Mouse (Mus musculus): ENCODE measurements around the gene Cnnm4. TPM values are rescaled to one million over a fixed set of nuclear protein-coding genes. Genes with fewer than 3 reads are reported as not detected.
A peak's percentile ranks its signal among the peaks of the same experiment; 100 is the strongest.

The Cnnm4 gene
- total and polyA plus RNA-seq, 2 experiments from 2014 or later: 10.0 to 18.5 TPM

GRCm38 (mm10) chr1:36552506-36552905 is 81.1 kb downstream of the Cnnm4 start:
- no peak overlapping the region for H3K4me2 ChIP-seq (ENCODE audit: low read depth, low read length)
- H3K4me1 ChIP-seq (ENCODE audit: insufficient read depth, low read length): peaks cover 21% of the 10 kb centered on the region
- H3K27me3 ChIP-seq (ENCODE audit: insufficient read depth, low read length): no peaks in the 10 kb centered on the region
- H3K27ac ChIP-seq: peak overlapping the region; percentile 41
- peaks cover 46% of the 10 kb centered on the region for H3K36me3 ChIP-seq (ENCODE audit: insufficient read depth, low read length)
- WGBS: 64% methylated on average over 16 of the region's 16 CpGs
- H3K9me3 ChIP-seq (ENCODE audit: low read length): no peaks in the 10 kb centered on the region
- H3K9ac ChIP-seq (replicated peaks; ENCODE audit: low read length): no peak overlapping the region
- DNase-seq (ENCODE audit: low spot score) (peak; percentile 49), ATAC-seq (no peak)
- TF ChIP-seq CTCF (IDR thresholded peaks at IDR 0.05; ENCODE audit: low read depth): no peak
- H3K4me3 ChIP-seq (ENCODE audit: low read length): no peak overlapping the region

- Histone ChIP-seq H3K4me3 (ENCODE audit: low read length) (peak overlapping the region; percentile 2; the same call in 1 of the 2 replicates), H3K9ac (replicated peaks; ENCODE audit: low read length) (peak overlapping the region; percentile 98; the same call in 1 of the 2 replicates), H3K9me3 (ENCODE audit: low read length) (no peaks in the 10 kb centered on the region), H3K27ac (peak overlapping the region; percentile 98; the same call in 1 of the 2 replicates), H3K4me1 (ENCODE audit: insufficient read depth, low read length) (peaks cover 23% of the 10 kb centered on the region), H3K4me2 (ENCODE audit: low read depth, low read length) (peak overlapping the region; percentile 73), H3K27me3 (ENCODE audit: insufficient read depth, low read length) (no peaks in the 10 kb centered on the region), H3K36me3 (ENCODE audit: insufficient read depth, low read length) (peaks cover 34% of the 10 kb centered on the region)
- TF ChIP-seq CTCF (IDR thresholded peaks at IDR 0.05; ENCODE audit: low read depth): no peak
- DNase-seq (ENCODE audit: low spot score): no peak
- 66% methylated on average over 21 of the region's 21 CpGs for WGBS
- no peak for ATAC-seq
These were observed 83.4 kb downstream of the Cnnm4 start for GRCm38 (mm10) chr1:36554633-36555399.

- no peaks in the 10 kb centered on the region for H3K27me3 ChIP-seq (ENCODE audit: insufficient read depth, low read length)
- H3K4me2 ChIP-seq (ENCODE audit: low read depth, low read length): peak overlapping the region; percentile 73
- WGBS: under 1% methylated on average over 8 of the region's 8 CpGs
- H3K27ac ChIP-seq: peak overlapping the region; percentile 98
- peaks cover 23% of the 10 kb centered on the region for H3K36me3 ChIP-seq (ENCODE audit: insufficient read depth, low read length)
- no peaks in the 10 kb centered on the region for H3K9me3 ChIP-seq (ENCODE audit: low read length)
- H3K9ac ChIP-seq (replicated peaks; ENCODE audit: low read length): peak overlapping the region; percentile 98
- TF ChIP-seq CTCF (IDR thresholded peaks at IDR 0.05; ENCODE audit: low read depth): peak; percentile 4; the same call in 1 of the 2 replicates
- H3K4me1 ChIP-seq (ENCODE audit: insufficient read depth, low read length): peaks cover 23% of the 10 kb centered on the region
- peak overlapping the region; percentile 84 for H3K4me3 ChIP-seq (ENCODE audit: low read length)
- no peak for ATAC-seq
- peak; percentile 57 for DNase-seq (ENCODE audit: low spot score)
These were observed 84.5 kb downstream of the Cnnm4 start for GRCm38 (mm10) chr1:36555798-36556395.

- H3K27ac ChIP-seq: peak overlapping the region; percentile 98
- WGBS: under 1% methylated on average over 52 of the region's 52 CpGs
- H3K36me3 ChIP-seq (ENCODE audit: insufficient read depth, low read length): peaks cover 14% of the 10 kb centered on the region
- ATAC-seq: peak; percentile 86
- H3K4me1 ChIP-seq (ENCODE audit: insufficient read depth, low read length): peaks cover 23% of the 10 kb centered on the region
- peak; percentile 96 for DNase-seq (ENCODE audit: low spot score)
- peak; percentile 91 for TF ChIP-seq CTCF (IDR thresholded peaks at IDR 0.05; ENCODE audit: low read depth)
- peak overlapping the region; percentile 98 for H3K9ac ChIP-seq (replicated peaks; ENCODE audit: low read length)
- no peaks in the 10 kb centered on the region for H3K9me3 ChIP-seq (ENCODE audit: low read length)
- peak overlapping the region; percentile 73 for H3K4me2 ChIP-seq (ENCODE audit: low read depth, low read length)
- H3K4me3 ChIP-seq (ENCODE audit: low read length): peak overlapping the region; percentile 84
- H3K27me3 ChIP-seq (ENCODE audit: insufficient read depth, low read length): no peaks in the 10 kb centered on the region
These were observed 85.4 kb downstream of the Cnnm4 start for GRCm38 (mm10) chr1:36556553-36557456.

- Histone ChIP-seq H3K4me3 (ENCODE audit: low read length) (peak overlapping the region; percentile 84), H3K27ac (peak overlapping the region; percentile 98), H3K27me3 (ENCODE audit: insufficient read depth, low read length) (no peaks in the 10 kb centered on the region), H3K9me3 (ENCODE audit: low read length) (no peaks in the 10 kb centered on the region), H3K4me1 (ENCODE audit: insufficient read depth, low read length) (peaks cover 23% of the 10 kb centered on the region), H3K4me2 (ENCODE audit: low read depth, low read length) (peak overlapping the region; percentile 73), H3K36me3 (ENCODE audit: insufficient read depth, low read length) (peaks cover 7% of the 10 kb centered on the region; the same call in 1 of the 2 replicates), H3K9ac (replicated peaks; ENCODE audit: low read length) (peak overlapping the region; percentile 98)
- peak; percentile 80 for ATAC-seq
- WGBS: under 1% methylated on average over 43 of the region's 48 CpGs
- no peak for TF ChIP-seq CTCF (IDR thresholded peaks at IDR 0.05; ENCODE audit: low read depth)
- DNase-seq (ENCODE audit: low spot score): peak; percentile 86
These were observed 86.1 kb downstream of the Cnnm4 start for GRCm38 (mm10) chr1:36557457-36558011.

Small RNA genes within 50 kb of the gene (microRNA-seq; reads per million reads assigned to microRNA genes)
- 0 reads per million in 2 experiments for gene Gm47280

Other genes starting within 250 kb of the Cnnm4 start
- 33.5 and 40.2 TPM in 2 replicates for gene Uggt1, start 226.9 kb upstream of the Cnnm4 start, total RNA-seq (2014; rRNA removed)
- 22.1 and 24.3 TPM in 2 replicates for gene Uggt1, start 226.9 kb upstream of the Cnnm4 start, polyA plus RNA-seq (2015; fragmentation: Nextera tagmentation; extraction: Ambion mirVana)
- 0.16 and 1.2 TPM in 2 replicates for gene Neurl3, start 196.9 kb upstream of the Cnnm4 start, total RNA-seq (2014; rRNA removed)
- 1.8 and 2.1 TPM in 2 replicates for gene Neurl3, start 196.9 kb upstream of the Cnnm4 start, polyA plus RNA-seq (2015; fragmentation: Nextera tagmentation; extraction: Ambion mirVana)
- gene Arid5a, start 163.9 kb upstream of the Cnnm4 start, total RNA-seq (2014; rRNA removed): 10.1 and 13.8 TPM in 2 replicates
- 8.4 and 8.5 TPM in 2 replicates for gene Arid5a, start 163.9 kb upstream of the Cnnm4 start, polyA plus RNA-seq (2015; fragmentation: Nextera tagmentation; extraction: Ambion mirVana)
- gene Kansl3, start 102.4 kb upstream of the Cnnm4 start, total RNA-seq (2014; rRNA removed): 60.0 and 60.4 TPM in 2 replicates
- 29.6 and 31.5 TPM in 2 replicates for gene Kansl3, start 102.4 kb upstream of the Cnnm4 start, polyA plus RNA-seq (2015; fragmentation: Nextera tagmentation; extraction: Ambion mirVana)
- not detected in 2 replicates for gene Fer1l5, start 99.3 kb upstream of the Cnnm4 start, total RNA-seq (2014; rRNA removed)
- gene Fer1l5, start 99.3 kb upstream of the Cnnm4 start, polyA plus RNA-seq (2015; fragmentation: Nextera tagmentation; extraction: Ambion mirVana): 0.73 and 1.2 TPM in 2 replicates
- gene Lman2l, start 26.3 kb upstream of the Cnnm4 start, total RNA-seq (2014; rRNA removed): 20.4 and 21.6 TPM in 2 replicates
- 42.6 and 45.5 TPM in 2 replicates for gene Lman2l, start 26.3 kb upstream of the Cnnm4 start, polyA plus RNA-seq (2015; fragmentation: Nextera tagmentation; extraction: Ambion mirVana)
- gene Cnnm3, start 40.2 kb downstream of the Cnnm4 start, total RNA-seq (2014; rRNA removed): 28.4 and 35.9 TPM in 2 replicates
- 5.2 and 5.4 TPM in 2 replicates for gene Cnnm3, start 40.2 kb downstream of the Cnnm4 start, polyA plus RNA-seq (2015; fragmentation: Nextera tagmentation; extraction: Ambion mirVana)
- 8.1 and 11.5 TPM in 2 replicates for gene Ankrd23, start 65.3 kb downstream of the Cnnm4 start, total RNA-seq (2014; rRNA removed)
- gene Ankrd23, start 65.3 kb downstream of the Cnnm4 start, polyA plus RNA-seq (2015; fragmentation: Nextera tagmentation; extraction: Ambion mirVana): 11.2 and 12.7 TPM in 2 replicates
- not detected in 2 replicates for gene Gm42417, start 67.8 kb downstream of the Cnnm4 start, total RNA-seq (2014; rRNA removed)
- gene Gm42417, start 67.8 kb downstream of the Cnnm4 start, polyA plus RNA-seq (2015; fragmentation: Nextera tagmentation; extraction: Ambion mirVana): not detected in 2 replicates
- gene Ankrd39, start 75.8 kb downstream of the Cnnm4 start, total RNA-seq (2014; rRNA removed): 38.1 and 55.1 TPM in 2 replicates
- gene Ankrd39, start 75.8 kb downstream of the Cnnm4 start, polyA plus RNA-seq (2015; fragmentation: Nextera tagmentation; extraction: Ambion mirVana): 30.8 and 32.5 TPM in 2 replicates
- gene Sema4c, start 86.7 kb downstream of the Cnnm4 start, total RNA-seq (2014; rRNA removed): 32.3 and 40.5 TPM in 2 replicates
- 14.4 and 14.7 TPM in 2 replicates for gene Sema4c, start 86.7 kb downstream of the Cnnm4 start, polyA plus RNA-seq (2015; fragmentation: Nextera tagmentation; extraction: Ambion mirVana)
- gene Fam178b, start 211.6 kb downstream of the Cnnm4 start, total RNA-seq (2014; rRNA removed): not detected in 2 replicates
- 0.21 and 0.41 TPM in 2 replicates for gene Fam178b, start 211.6 kb downstream of the Cnnm4 start, polyA plus RNA-seq (2015; fragmentation: Nextera tagmentation; extraction: Ambion mirVana)
- 346 and 404 TPM in 2 replicates for gene Cox5b, start 219.8 kb downstream of the Cnnm4 start, total RNA-seq (2014; rRNA removed)
- 977 and 1,021 TPM in 2 replicates for gene Cox5b, start 219.8 kb downstream of the Cnnm4 start, polyA plus RNA-seq (2015; fragmentation: Nextera tagmentation; extraction: Ambion mirVana)
- gene 4933424G06Rik, start 238.5 kb downstream of the Cnnm4 start, total RNA-seq (2014; rRNA removed): not detected in 2 replicates
- 0.77 and 0.89 TPM in 2 replicates for gene 4933424G06Rik, start 238.5 kb downstream of the Cnnm4 start, polyA plus RNA-seq (2015; fragmentation: Nextera tagmentation; extraction: Ambion mirVana)
- 174 and 178 TPM in 2 replicates for gene Actr1b, start 242.8 kb downstream of the Cnnm4 start, total RNA-seq (2014; rRNA removed)
- gene Actr1b, start 242.8 kb downstream of the Cnnm4 start, polyA plus RNA-seq (2015; fragmentation: Nextera tagmentation; extraction: Ambion mirVana): 117 and 119 TPM in 2 replicates